Mouse (Mus musculus) limb, embryonic 10.5 days (tissue): ENCODE measurements around the gene Slc38a4. TPM values are rescaled to one million over a fixed set of nuclear protein-coding genes. Genes with fewer than 3 reads are reported as not detected.

Experiments used
- DNase-seq: peaks from one replicate; pipeline ENCODE4 v3.0.0-alpha.2; 2017; ENCODE audit warnings: low spot score
- H3K27ac ChIP-seq: fragments of 300-500 bp; sonication (generic); 2 replicates; pipeline ENCODE4 v1.5.1; 2016; ENCODE audit warnings: mild to moderate bottlenecking
- H3K27me3 ChIP-seq: fragments of 300-500 bp; sonication (generic); 2 replicates; pipeline ENCODE4 v1.6.1; 2016; ENCODE audit warnings: low read depth, mild to moderate bottlenecking; ENCODE audit not compliant: poor library complexity, severe bottlenecking
- H3K36me3 ChIP-seq: fragments of 300-500 bp; sonication (generic); 2 replicates; pipeline ENCODE4 v1.6.1; 2016; ENCODE audit warnings: mild to moderate bottlenecking, moderate library complexity
- H3K4me1 ChIP-seq: fragments of 300-500 bp; sonication (generic); 2 replicates; pipeline ENCODE4 v1.6.1; 2016
- H3K4me3 ChIP-seq: fragments of 300-500 bp; sonication (generic); 2 replicates; pipeline ENCODE4 v1.5.1; 2016; ENCODE audit warnings: mild to moderate bottlenecking, moderate library complexity
- H3K9me3 ChIP-seq: fragments of 300-500 bp; sonication (generic); replicated peaks from 2 replicates; pipeline ENCODE4 v1.6.1; 2016; ENCODE audit warnings: mild to moderate bottlenecking
- WGBS: fragments of 180-500 bp; shearing (Covaris S2); methylation state at CpG from one replicate; pipeline ENCODE4 v1.1.7; 2016; 5-methylcytosine and 5-hydroxymethylcytosine counted together
- polyA plus RNA-seq: library from polyadenylated mRNA; unstranded; fragments of >200 nt; fragmentation: Nextera tagmentation; extraction: Ambion mirVana; gene quantifications from 2 replicates; pipeline ENCODE4 v1.2.1, GENCODE M21; 2016

Gene Slc38a4
- polyA plus RNA-seq, 1 experiment from 2014 or later: 77.5 TPM

DNA sequence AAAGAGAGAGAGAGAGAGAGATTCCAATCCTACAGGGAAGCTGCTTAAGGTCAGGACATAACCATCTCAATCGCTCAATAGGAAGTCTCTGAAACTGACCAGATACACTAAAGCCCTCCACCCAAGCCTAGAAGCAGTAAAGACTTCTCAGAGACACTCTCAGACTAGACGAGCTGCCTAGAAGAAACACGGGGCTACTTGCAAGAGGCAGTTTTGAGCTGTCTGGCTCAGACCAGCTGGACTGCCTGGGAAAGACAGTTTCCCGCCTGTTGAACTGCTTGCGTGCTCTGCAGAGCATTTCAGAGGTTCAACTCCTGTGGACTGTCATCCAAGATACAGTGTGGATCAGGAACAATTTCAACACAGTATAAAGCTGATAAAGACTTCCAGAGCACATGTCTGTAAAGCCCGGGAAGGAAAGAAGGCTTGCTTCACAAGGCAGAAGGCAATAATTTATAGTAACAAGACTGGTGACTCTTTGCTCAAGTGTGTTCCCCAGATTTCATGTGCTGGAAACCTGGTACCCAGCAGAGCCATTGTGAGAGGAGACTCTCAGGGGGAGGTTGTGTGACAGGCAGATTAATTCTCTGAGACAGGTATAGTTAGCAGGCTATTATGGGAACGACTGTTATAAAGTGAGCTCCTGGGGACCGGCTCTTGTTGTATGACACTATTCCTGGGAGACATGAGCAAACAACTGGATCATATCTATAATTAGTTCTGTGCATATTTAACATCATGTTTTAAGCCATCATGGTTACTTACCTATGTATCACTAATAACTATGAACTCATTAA, 11.8 kb upstream of the Slc38a4 start:
- H3K9me3 ChIP-seq: no peaks in the 10 kb centered on the region
- H3K27ac ChIP-seq: peak overlapping the region; percentile 25; the same call in 1 of the 2 replicates
- H3K4me3 ChIP-seq: no peak overlapping the region
- H3K27me3 ChIP-seq: no peaks in the 10 kb centered on the region
- no peaks in the 10 kb centered on the region for H3K36me3 ChIP-seq
- WGBS: 53% methylated on average over 8 of the region's 8 CpGs
- H3K4me1 ChIP-seq: peaks cover 19% of the 10 kb centered on the region
- no peak for DNase-seq

DNA sequence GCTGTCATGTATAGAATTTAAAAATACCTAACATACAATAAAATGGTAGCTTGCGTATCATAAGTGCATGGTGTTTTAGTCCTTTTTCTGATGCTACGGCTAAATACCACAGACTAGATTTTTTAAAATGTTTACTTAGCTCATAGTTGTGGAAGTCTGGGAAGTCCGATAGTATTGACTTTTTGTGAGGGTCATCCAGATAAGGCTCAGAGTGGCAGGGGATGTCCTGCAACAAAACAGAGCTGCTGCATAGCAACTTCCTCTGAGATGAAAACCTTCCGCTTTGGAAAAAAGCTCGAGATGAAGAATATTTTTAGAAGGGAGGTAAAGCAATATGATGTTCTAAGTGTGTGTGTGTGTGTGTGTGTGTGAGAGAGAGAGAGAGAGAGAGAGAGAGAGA, 11.2 kb upstream of the Slc38a4 start:
- Histone ChIP-seq H3K36me3 (no peaks in the 10 kb centered on the region), H3K4me3 (no peak overlapping the region), H3K27ac (0 out of 2 replicates have a peak overlapping the region, but pooled peaks have one; percentile 25), H3K27me3 (no peaks in the 10 kb centered on the region), H3K4me1 (peaks cover 18% of the 10 kb centered on the region), H3K9me3 (no peaks in the 10 kb centered on the region)
- WGBS: 85% methylated on average over 5 of the region's 5 CpGs
- no peak for DNase-seq

DNA sequence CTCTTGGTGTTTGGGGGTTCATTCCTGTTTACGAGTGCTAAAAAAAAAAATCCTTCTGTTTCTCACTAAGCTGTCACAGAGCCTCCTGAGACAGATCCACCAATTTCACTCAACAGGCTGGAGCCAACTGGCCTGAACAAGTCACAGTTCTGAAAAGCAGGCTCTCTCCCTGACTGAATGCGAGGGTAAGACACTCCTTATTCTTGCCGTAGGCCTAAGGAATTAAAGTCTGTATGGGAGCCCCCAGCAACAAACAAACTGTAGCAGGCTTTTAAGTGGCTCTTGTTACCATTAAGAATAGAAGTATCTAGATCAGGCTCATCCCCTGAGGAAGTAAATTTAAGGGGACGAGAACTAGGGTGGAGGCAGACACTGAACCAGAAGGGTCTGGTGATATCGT, 7.5 kb upstream of the Slc38a4 start:
- Histone ChIP-seq H3K4me3 (no peak overlapping the region), H3K36me3 (no peaks in the 10 kb centered on the region), H3K4me1 (peaks cover 30% of the 10 kb centered on the region), H3K27ac (no peak overlapping the region), H3K9me3 (no peaks in the 10 kb centered on the region), H3K27me3 (no peaks in the 10 kb centered on the region)
- no peak for DNase-seq
- 94% methylated on average over 5 of the region's 5 CpGs for WGBS

DNA sequence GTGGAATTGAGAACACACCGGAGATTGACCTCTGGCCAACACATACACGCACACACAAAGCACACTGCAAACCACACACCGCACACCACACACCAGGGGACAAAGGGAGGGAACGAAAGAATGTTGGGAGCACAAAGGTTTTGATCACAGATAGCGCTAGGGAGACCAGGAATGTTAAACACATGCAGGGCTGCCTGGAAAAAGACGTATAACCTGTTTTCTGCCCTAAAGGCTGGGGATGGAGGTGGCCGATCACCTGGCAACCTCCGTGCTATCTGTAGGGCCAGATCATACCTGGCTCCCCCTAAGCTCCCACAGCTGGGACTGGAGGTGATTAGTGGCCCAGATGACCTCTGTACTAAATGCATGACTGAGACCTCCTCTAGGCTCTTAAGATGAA, 5.2 kb upstream of the Slc38a4 start:
- Histone ChIP-seq H3K36me3 (no peaks in the 10 kb centered on the region), H3K27me3 (no peaks in the 10 kb centered on the region), H3K27ac (no peak overlapping the region), H3K4me3 (no peak overlapping the region), H3K4me1 (peaks cover 22% of the 10 kb centered on the region), H3K9me3 (no peaks in the 10 kb centered on the region)
- 89% methylated on average over 8 of the region's 8 CpGs for WGBS
- no peak for DNase-seq

DNA sequence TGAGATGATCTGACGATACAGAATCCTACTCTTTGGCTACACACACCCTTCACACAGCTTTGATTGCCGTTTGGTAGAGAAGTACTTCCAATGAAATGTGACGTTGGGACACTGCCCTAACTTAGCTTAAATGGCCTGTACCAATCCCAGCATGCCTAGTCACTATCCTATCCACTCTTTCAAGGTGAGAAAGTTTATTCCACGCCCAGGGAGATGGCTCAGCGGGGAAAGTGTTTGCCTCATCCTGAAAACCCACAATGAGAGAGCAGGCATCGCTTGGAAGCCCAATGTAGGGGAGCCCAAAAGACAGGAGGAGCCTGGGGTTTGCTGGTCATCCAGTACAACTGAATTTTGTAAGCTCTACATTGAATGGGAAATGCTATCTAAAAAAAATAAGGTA, 4.8 kb upstream of the Slc38a4 start:
- no peak for DNase-seq

DNA sequence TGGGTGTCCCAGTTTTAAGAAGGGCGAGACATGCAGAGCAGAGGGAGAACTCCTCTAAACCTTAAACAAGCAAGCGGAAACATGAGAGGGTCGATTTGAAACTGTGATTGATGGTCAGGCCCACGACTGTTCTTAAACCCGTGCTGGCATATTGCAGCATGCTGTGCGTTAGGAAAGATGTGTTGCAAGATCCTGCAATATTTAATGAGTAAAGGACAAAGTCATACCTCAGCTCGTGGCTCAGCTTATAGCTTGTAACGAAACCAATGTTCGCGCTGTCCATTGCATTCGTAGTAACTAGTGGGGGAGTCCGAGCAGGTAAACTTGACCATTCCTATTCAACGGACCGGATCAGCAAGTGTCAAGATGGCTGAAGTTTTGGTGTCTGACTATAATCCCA, 4.3 kb upstream of the Slc38a4 start:
- H3K27ac ChIP-seq: peak overlapping the region; percentile 70; the same call in 1 of the 2 replicates

More for the DNA sequence above, 4.8 kb upstream of the Slc38a4 start:
- H3K9me3 ChIP-seq: no peaks in the 10 kb centered on the region
- H3K27ac ChIP-seq: no peak overlapping the region
- H3K4me3 ChIP-seq: no peak overlapping the region
- H3K36me3 ChIP-seq: 0 out of 2 replicates have a peak, but pooled peaks cover under 1% of the 10 kb centered on the region
- WGBS: 94% methylated on average over 6 of the region's 6 CpGs
- peaks cover 18% of the 10 kb centered on the region for H3K4me1 ChIP-seq
- H3K27me3 ChIP-seq: no peaks in the 10 kb centered on the region

DNA sequence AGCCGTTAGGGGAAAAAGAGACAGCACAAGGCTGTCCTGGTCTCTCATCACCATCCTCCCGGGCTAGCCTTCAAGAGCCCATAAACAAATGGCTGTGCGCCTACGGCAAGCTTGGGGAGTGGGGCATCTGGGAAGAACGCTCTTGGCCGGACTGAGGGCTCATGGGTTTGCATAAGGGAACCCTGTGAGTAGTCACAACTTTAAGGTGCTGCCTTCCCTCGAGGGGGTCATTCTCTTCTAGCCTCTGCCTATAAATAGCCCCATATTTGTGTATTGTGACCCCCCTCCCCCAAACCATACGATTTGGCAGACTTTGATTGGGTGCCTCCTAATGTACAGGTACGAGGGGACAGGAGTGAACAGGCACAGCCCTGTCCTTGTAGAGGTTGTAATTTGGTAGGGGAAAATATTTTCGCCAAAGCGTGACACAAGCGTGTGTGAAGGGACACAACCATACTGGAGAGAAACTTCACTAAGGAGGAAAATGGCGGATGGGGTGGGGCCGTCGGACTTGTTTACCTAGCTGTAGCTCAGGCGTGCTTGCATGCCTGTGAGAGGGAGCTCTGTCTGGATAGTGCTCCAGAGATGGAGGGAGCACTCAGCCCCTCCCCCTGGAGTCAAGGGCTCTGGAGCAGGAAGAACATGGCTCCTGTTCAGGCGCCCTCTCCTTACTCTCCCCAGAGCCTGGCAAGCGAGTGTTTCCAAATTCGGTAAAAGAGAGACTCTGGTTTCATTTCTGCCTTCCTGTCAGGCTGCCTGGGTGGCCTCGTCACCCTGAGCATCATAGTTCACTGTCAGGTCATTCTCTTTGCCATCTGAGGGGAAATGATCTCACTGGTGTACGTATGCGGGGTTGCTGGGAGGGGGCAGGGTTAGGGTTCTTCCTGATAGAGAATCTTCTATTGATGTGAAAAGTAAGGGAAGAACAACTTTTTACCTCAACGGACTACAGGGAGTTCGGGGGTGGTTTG, 3.6 kb upstream of the Slc38a4 start:
- Histone ChIP-seq H3K27ac (peak overlapping the region; percentile 70; the same call in 1 of the 2 replicates), H3K36me3 (0 out of 2 replicates have a peak, but pooled peaks cover 8% of the 10 kb centered on the region), H3K4me1 (peaks cover 15% of the 10 kb centered on the region), H3K9me3 (peaks cover 10% of the 10 kb centered on the region), H3K27me3 (no peaks in the 10 kb centered on the region), H3K4me3 (no peak overlapping the region)
- no peak for DNase-seq
- WGBS: 84% methylated on average over 24 of the region's 24 CpGs

More for the DNA sequence above, 4.3 kb upstream of the Slc38a4 start:
- DNase-seq: no peak
- Histone ChIP-seq H3K4me1 (peaks cover 14% of the 10 kb centered on the region), H3K9me3 (peaks cover 3% of the 10 kb centered on the region; the same call in 1 of the 2 replicates), H3K27me3 (no peaks in the 10 kb centered on the region), H3K4me3 (no peak overlapping the region), H3K36me3 (0 out of 2 replicates have a peak, but pooled peaks cover 3% of the 10 kb centered on the region)
- 88% methylated on average over 14 of the region's 14 CpGs for WGBS

DNA sequence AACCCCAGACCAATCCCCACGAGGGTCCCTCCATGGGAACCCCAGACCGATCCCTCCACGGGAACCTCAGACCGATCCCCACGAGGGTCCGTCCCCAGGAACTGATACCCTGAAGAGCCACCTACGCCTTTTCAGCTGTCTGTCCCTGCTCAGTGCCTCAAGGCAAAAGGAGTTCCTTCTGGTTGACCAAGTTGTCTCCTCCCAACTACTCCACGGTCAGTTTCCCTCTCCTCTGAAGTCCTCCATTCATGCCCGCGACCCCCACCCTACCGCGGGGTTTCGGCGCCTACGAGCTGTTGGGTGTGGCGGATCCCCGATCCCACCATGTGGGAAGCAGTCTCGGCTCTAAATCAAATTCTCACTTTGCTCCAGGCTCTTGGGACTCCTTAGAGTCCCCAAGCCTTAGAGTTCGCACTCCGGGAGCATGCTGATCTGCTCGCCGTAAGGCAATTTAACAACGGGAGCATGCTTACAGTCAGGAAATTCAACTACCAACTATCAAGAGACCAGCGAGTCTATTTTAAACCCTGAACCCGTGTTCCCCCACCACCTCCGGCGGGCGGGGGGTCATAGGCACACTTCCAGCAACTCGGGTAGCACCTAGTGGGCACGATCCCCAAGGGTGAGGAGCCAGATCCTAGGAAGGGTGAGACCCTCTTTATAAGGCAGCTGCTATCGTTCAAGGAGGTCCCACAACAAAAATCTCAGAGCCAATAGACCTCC, 828 bp downstream of the Slc38a4 start:
- Histone ChIP-seq H3K36me3 (0 out of 2 replicates have a peak, but pooled peaks cover 12% of the 10 kb centered on the region), H3K27ac (peak overlapping the region; percentile 87), H3K4me3 (peak overlapping the region; percentile 64), H3K27me3 (no peaks in the 10 kb centered on the region), H3K9me3 (peaks cover 14% of the 10 kb centered on the region), H3K4me1 (peaks cover 40% of the 10 kb centered on the region)
- DNase-seq: peak; percentile 58
- WGBS: 50% methylated on average over 31 of the region's 31 CpGs

DNA sequence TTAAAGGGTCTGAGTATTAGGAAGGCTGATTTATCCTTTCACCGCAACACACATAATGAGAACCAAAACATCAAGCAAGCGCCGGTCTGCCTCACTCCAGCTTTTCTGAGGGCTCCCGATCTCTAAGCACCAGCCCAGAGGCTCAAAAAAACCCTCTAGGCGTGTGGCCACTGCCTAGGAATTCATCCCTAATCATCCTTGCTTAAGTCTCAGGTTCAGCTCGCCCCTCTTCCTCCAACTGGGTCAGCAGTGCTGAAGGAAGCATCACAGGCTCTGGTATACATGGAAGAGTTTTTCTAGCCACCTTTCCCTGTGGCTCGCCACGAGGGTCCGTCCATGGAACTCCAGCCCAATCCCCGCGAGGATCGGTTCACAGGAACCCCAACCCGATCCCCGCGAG, 1.6 kb downstream of the Slc38a4 start:
- peaks cover 41% of the 10 kb centered on the region for H3K4me1 ChIP-seq
- peaks cover 14% of the 10 kb centered on the region for H3K9me3 ChIP-seq
- no peak for DNase-seq
- H3K27ac ChIP-seq: peak overlapping the region; percentile 87
- 0 out of 2 replicates have a peak, but pooled peaks cover 12% of the 10 kb centered on the region for H3K36me3 ChIP-seq
- peak overlapping the region; percentile 64 for H3K4me3 ChIP-seq
- H3K27me3 ChIP-seq: no peaks in the 10 kb centered on the region
- WGBS: 47% methylated on average over 15 of the region's 15 CpGs

DNA sequence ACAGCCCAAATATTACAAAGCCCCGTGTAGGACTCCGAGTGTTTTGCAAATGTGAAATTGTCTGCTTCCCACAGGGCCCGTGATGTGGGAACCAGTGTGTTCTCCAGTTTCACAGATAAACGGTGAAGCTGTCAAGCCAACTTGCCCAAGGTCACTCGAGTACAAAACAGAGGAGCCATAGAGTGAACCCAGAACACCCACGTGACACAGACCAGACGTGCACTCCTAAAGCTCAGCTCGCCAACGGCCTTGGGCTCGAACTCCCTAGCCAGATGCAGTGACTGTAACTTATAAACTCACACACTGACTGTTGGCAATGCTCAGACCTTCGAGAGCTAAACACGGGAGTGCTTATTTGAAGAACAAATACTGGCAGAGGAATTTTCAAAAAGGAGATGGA, 5.3 kb downstream of the Slc38a4 start:
- Histone ChIP-seq H3K9me3 (peaks cover 14% of the 10 kb centered on the region), H3K27me3 (no peaks in the 10 kb centered on the region), H3K4me3 (no peak overlapping the region), H3K27ac (peak overlapping the region; percentile 81), H3K36me3 (0 out of 2 replicates have a peak, but pooled peaks cover 10% of the 10 kb centered on the region), H3K4me1 (peaks cover 53% of the 10 kb centered on the region)
- no peak for DNase-seq
- 54% methylated on average over 12 of the region's 12 CpGs for WGBS

DNA sequence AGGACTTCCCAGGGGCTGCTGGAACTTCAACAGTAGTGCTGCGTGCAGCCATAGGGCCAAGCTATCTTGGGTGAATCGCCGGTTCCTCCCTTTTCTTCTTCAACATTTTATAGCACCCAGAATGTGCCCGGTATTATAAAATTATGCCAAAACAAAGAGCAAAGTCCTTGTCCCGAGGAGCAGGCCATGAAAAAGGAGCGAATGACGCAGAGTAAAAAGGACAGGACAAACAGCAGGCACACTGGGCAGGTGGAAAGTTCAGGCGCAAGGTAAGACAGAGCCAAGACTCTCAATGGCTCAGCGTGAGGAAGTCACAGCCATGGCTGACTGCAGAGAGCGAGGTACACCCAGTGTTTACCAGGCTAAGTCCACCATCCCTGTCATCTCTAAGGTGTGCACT, 5.7 kb downstream of the Slc38a4 start:
- DNase-seq: no peak
- Histone ChIP-seq H3K27ac (peak overlapping the region; percentile 81), H3K27me3 (no peaks in the 10 kb centered on the region), H3K4me1 (peaks cover 53% of the 10 kb centered on the region), H3K36me3 (0 out of 2 replicates have a peak, but pooled peaks cover 9% of the 10 kb centered on the region), H3K4me3 (peak overlapping the region; percentile 15; the same call in 1 of the 2 replicates), H3K9me3 (peaks cover 10% of the 10 kb centered on the region)
- 57% methylated on average over 10 of the region's 10 CpGs for WGBS

DNA sequence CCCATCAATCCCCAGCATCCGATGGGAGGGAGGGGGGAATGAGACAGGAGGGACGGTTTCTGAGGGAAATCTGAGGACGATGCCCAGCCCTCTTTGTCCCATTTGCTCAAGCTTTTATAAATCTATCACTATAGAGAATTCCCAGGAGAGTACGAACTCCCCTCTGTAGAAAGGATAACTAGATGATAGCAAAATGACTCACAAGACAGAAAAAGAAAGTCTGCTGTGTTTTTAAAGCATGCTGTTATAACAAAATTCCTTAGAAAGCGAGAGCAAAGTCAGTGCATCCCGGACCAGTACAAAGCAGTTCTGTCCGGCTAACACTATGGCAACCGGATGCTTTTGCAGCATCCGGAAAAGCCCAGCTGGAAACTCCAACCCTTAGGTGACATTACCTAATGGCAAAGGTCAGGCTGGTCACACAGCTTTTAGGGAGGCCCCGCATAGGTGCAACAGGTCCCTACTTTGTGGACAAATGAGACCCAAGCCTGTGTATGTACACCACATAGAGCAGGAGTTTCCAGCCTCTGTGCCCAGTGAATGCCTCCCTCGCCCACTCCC, 6.4 kb downstream of the Slc38a4 start:
- Histone ChIP-seq H3K9me3 (peaks cover 3% of the 10 kb centered on the region; the same call in 1 of the 2 replicates), H3K27me3 (no peaks in the 10 kb centered on the region), H3K36me3 (0 out of 2 replicates have a peak, but pooled peaks cover 4% of the 10 kb centered on the region), H3K27ac (peak overlapping the region; percentile 81), H3K4me1 (peaks cover 49% of the 10 kb centered on the region), H3K4me3 (peak overlapping the region; percentile 15)
- 57% methylated on average over 11 of the region's 11 CpGs for WGBS
- peak; percentile 57 for DNase-seq
